Mouse (Mus musculus): ENCODE results near the gene Mthfd1l.

DNA sequence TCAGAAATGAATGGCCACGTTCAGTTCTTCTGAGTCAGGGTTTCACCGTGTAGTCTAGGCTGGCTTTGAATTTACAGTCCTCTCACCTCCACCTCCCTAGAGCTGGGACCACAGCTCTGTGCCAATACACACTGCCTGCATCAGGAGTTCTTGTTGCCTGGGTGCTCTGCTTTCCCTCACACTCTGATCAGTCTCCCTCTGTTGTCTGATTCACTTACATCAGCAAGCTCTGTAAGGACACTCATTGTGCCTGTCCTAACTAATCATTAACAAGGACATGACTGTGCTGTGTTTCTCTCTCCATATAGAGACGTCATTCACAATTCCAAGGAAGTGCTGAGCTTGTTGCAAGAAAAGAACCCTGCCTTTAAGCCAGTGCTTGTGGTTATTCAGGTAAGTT lies 5.4 kb downstream of the Mthfd1l start:
- no peak for TF ChIP-seq POLR2A (IDR thresholded peaks at IDR 0.05; ENCODE audit: extremely low read depth, insufficient read depth, low read length)
- TF ChIP-seq CTCF (IDR thresholded peaks at IDR 0.05; ENCODE audit: extremely low read depth, insufficient read depth, low read length): no peak
